13 mouse cellular contexts compared by ENCODE assay signal in the genomic region with DNA sequence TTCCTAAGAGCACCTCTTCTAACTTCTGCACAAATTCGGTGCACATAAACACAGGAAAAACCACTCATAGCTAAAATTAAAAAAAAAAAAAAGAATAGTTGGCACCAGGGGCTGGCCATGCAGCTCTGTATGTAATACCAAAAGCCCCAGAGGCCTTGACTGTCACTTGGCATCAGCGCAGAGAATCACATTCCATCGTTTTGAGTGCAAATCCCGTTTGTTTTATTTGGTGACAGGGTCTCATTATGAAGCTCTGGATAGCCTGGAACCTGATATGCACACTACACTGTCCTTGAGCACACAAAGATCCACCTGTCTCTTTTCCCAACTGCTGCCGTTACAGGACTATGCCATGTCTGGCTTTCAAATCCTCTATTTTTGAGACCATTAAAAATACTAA. TPM values are rescaled to one million over a fixed set of nuclear protein-coding genes. Genes with fewer than 3 reads are reported as not detected.
DNase-seq lines count a peak whose midpoint lies in the region; ATAC-seq and TF ChIP-seq lines count a peak whose summit lies in the region.
"Had no signal": no experiment of that assay in that cellular context is flagged by ENCODE, and none has a peak within 500 bp of the region (broad histone marks: within the 10 kb centered on the region; RNA-seq: fewer than 3 reads in every experiment).

No protein-coding gene starts in this region.

- no peak overlapping the region for H3K4me2 ChIP-seq in forebrain, embryonic 12.5 days
- H3K4me2 ChIP-seq in forebrain, embryonic 11.5 days (ENCODE audit: low read depth, low read length, severe bottlenecking): no peak overlapping the region
- peak overlapping the region; percentile 63 for H3K4me2 ChIP-seq in midbrain, embryonic 15.5 days
- H3K4me2 ChIP-seq: heart, embryonic 11.5 days had no signal

- H3K9me3 ChIP-seq in forebrain, embryonic 12.5 days: no peaks in the 10 kb centered on the region
- no peaks in the 10 kb centered on the region for H3K9me3 ChIP-seq in forebrain, embryonic 11.5 days (ENCODE audit: control insufficient read depth, low read length)
- no peaks in the 10 kb centered on the region for H3K9me3 ChIP-seq in midbrain, embryonic 15.5 days

- TF ChIP-seq CTCF in kidney, adult 2 months (conservative IDR thresholded peaks at IDR 0.05; ENCODE audit: insufficient read depth, insufficient read length, low read depth, low read length): no peak

- H3K27me3 ChIP-seq in forebrain, embryonic 12.5 days: no peaks in the 10 kb centered on the region
- H3K27me3 ChIP-seq in forebrain, embryonic 11.5 days (ENCODE audit: control insufficient read depth, insufficient read depth, low read length): no peaks in the 10 kb centered on the region
- H3K27me3 ChIP-seq in midbrain, embryonic 15.5 days (replicated peaks): no peaks in the 10 kb centered on the region
- no peaks in the 10 kb centered on the region; the same call in 1 of the 2 replicates for H3K27me3 ChIP-seq in kidney, adult 2 months (replicated peaks; ENCODE audit: control insufficient read depth, insufficient read depth, low read length)

- no peak for TF ChIP-seq POLR2A in kidney, adult 2 months (IDR thresholded peaks at IDR 0.05; ENCODE audit: low read depth, low read length)

- peak overlapping the region; percentile 53; the same call in 1 of the 2 replicates for H3K27ac ChIP-seq in forebrain, embryonic 12.5 days
- H3K27ac ChIP-seq in forebrain, embryonic 11.5 days (ENCODE audit: low read depth, low read length): no peak overlapping the region
- peak overlapping the region; percentile 97 for H3K27ac ChIP-seq in midbrain, embryonic 15.5 days
- no peak overlapping the region for H3K27ac ChIP-seq in kidney, adult 2 months (ENCODE audit: insufficient read depth, low read depth, low read length)
- H3K27ac ChIP-seq: liver, embryonic 14.5 days had no signal

- peaks cover 38% of the 10 kb centered on the region for H3K4me1 ChIP-seq in forebrain, embryonic 12.5 days
- H3K4me1 ChIP-seq in forebrain, embryonic 11.5 days (replicated peaks; ENCODE audit: control insufficient read depth, insufficient read depth, low read length): peaks cover 4% of the 10 kb centered on the region; the same call in 1 of the 2 replicates
- H3K4me1 ChIP-seq in midbrain, embryonic 15.5 days: peaks cover 33% of the 10 kb centered on the region
- H3K4me1 ChIP-seq in kidney, adult 2 months (ENCODE audit: control insufficient read depth, insufficient read depth, low read length): peaks cover 12% of the 10 kb centered on the region; the same call in 1 of the 2 replicates

- H3K4me3 ChIP-seq in forebrain, embryonic 12.5 days (replicated peaks): no peak overlapping the region
- H3K4me3 ChIP-seq in forebrain, embryonic 11.5 days (ENCODE audit: low read depth, low read length): no peak overlapping the region
- H3K4me3 ChIP-seq in midbrain, embryonic 15.5 days: peak overlapping the region; percentile 69
- no peak overlapping the region for H3K4me3 ChIP-seq in kidney, adult 2 months (ENCODE audit: insufficient read depth, low read depth, low read length)

- H3K36me3 ChIP-seq in forebrain, embryonic 12.5 days (replicated peaks): no peaks in the 10 kb centered on the region
- no peaks in the 10 kb centered on the region for H3K36me3 ChIP-seq in forebrain, embryonic 11.5 days (ENCODE audit: control insufficient read depth, insufficient read depth, low read length)
- no peaks in the 10 kb centered on the region for H3K36me3 ChIP-seq in midbrain, embryonic 15.5 days (replicated peaks)
- no peaks in the 10 kb centered on the region for H3K36me3 ChIP-seq in kidney, adult 2 months (ENCODE audit: control insufficient read depth, insufficient read depth, low read length)

- ATAC-seq in forebrain, embryonic 12.5 days (ENCODE audit: low FRiP score): no peak
- ATAC-seq in forebrain, embryonic 11.5 days (replicated peaks; ENCODE audit: low FRiP score): no peak
- ATAC-seq in midbrain, embryonic 15.5 days (replicated peaks): no peak
- ATAC-seq: lung, postnatal 0 days had no signal

- 71% methylated on average over 5 of the region's 5 CpGs for WGBS in forebrain, embryonic 12.5 days
- 75% methylated on average over 5 of the region's 5 CpGs for WGBS in forebrain, embryonic 11.5 days
- WGBS in midbrain, embryonic 15.5 days: 45% methylated on average over 5 of the region's 5 CpGs
- WGBS in kidney, adult 2 months: 83% methylated on average over 5 of the region's 5 CpGs

- no peak for DNase-seq in forebrain, embryonic 11.5 days (ENCODE audit: low spot score)
- DNase-seq in retina, postnatal 1 day: peak; percentile 25
- no peak for DNase-seq in retina, embryonic 14.5 days (ENCODE audit: low spot score)
- DNase-seq in kidney, adult 2 months: no peak
- DNase-seq in adrenal gland, postnatal 14 days: no peak
- DNase-seq: gastrocnemius, postnatal 36 days; heart, postnatal 36 days; kidney, adult 18-20 months had no signal

- no peak overlapping the region for H3K9ac ChIP-seq in forebrain, embryonic 12.5 days
- H3K9ac ChIP-seq in forebrain, embryonic 11.5 days (ENCODE audit: low read length): no peak overlapping the region; the same call in 1 of the 2 replicates
- peak overlapping the region; percentile 95 for H3K9ac ChIP-seq in midbrain, embryonic 15.5 days
- H3K9ac ChIP-seq: liver, embryonic 14.5 days had no signal

RNA-seq across cellular contexts. Expression of a gene that starts 2.5 kb away (rescaled TPM):
- polyA plus RNA-seq in forebrain, embryonic 12.5 days (2016; fragmentation: Nextera tagmentation; extraction: Ambion mirVana): 185 and 187 TPM in 2 replicates
- 84.9 and 93.6 TPM in 2 replicates for polyA plus RNA-seq in forebrain, embryonic 11.5 days (2014; fragmentation: Nextera tagmentation; extraction: Ambion mirVana)
- 311 and 338 TPM in 2 replicates for polyA plus RNA-seq in midbrain, embryonic 15.5 days (2015; fragmentation: Nextera tagmentation; extraction: Ambion mirVana)
- polyA plus RNA-seq in kidney, adult 2 months (2012; rRNA removed): 3.0 and 5.3 TPM in 2 replicates
- total RNA-seq in adrenal gland, postnatal 14 days (2021): 16.4 and 23.5 TPM in 2 replicates

RNA-seq across cellular contexts. Expression of a gene that starts 3.3 kb away (rescaled TPM):
- 91.9 and 92.9 TPM in 2 replicates for polyA plus RNA-seq in forebrain, embryonic 12.5 days (2016; fragmentation: Nextera tagmentation; extraction: Ambion mirVana)
- 52.9 and 54.1 TPM in 2 replicates for polyA plus RNA-seq in forebrain, embryonic 11.5 days (2014; fragmentation: Nextera tagmentation; extraction: Ambion mirVana)
- polyA plus RNA-seq in midbrain, embryonic 15.5 days (2015; fragmentation: Nextera tagmentation; extraction: Ambion mirVana): 119 and 121 TPM in 2 replicates
- polyA plus RNA-seq in kidney, adult 2 months (2012; rRNA removed): 29.0 and 29.5 TPM in 2 replicates
- total RNA-seq in adrenal gland, postnatal 14 days (2021): 24.4 and 26.8 TPM in 2 replicates

RNA-seq across cellular contexts. Expression of a gene that starts 3.3 kb away (rescaled TPM):
- 0.89 and 1.0 TPM in 2 replicates for polyA plus RNA-seq in forebrain, embryonic 12.5 days (2016; fragmentation: Nextera tagmentation; extraction: Ambion mirVana)
- 0.21 and 0.75 TPM in 2 replicates for polyA plus RNA-seq in forebrain, embryonic 11.5 days (2014; fragmentation: Nextera tagmentation; extraction: Ambion mirVana)
- polyA plus RNA-seq in midbrain, embryonic 15.5 days (2015; fragmentation: Nextera tagmentation; extraction: Ambion mirVana): 1.5 and 2.0 TPM in 2 replicates
- polyA plus RNA-seq in kidney, adult 2 months (2012; rRNA removed): 0.34 and 0.48 TPM in 2 replicates
- total RNA-seq in adrenal gland, postnatal 14 days (2021): 0.11 TPM in 1 of 2 replicates, not detected in the other

RNA-seq across cellular contexts. Expression of a gene that starts 12.5 kb away (rescaled TPM):
- polyA plus RNA-seq in forebrain, embryonic 12.5 days (2016; fragmentation: Nextera tagmentation; extraction: Ambion mirVana): 403 and 431 TPM in 2 replicates
- polyA plus RNA-seq in forebrain, embryonic 11.5 days (2014; fragmentation: Nextera tagmentation; extraction: Ambion mirVana): 386 and 426 TPM in 2 replicates
- 626 and 662 TPM in 2 replicates for polyA plus RNA-seq in midbrain, embryonic 15.5 days (2015; fragmentation: Nextera tagmentation; extraction: Ambion mirVana)
- polyA plus RNA-seq in kidney, adult 2 months (2012; rRNA removed): 251 and 307 TPM in 2 replicates
- total RNA-seq in adrenal gland, postnatal 14 days (2021): 147 and 153 TPM in 2 replicates

RNA-seq across cellular contexts. Expression of a gene that starts 26.7 kb away (rescaled TPM):
- polyA plus RNA-seq in forebrain, embryonic 12.5 days (2016; fragmentation: Nextera tagmentation; extraction: Ambion mirVana): 19.2 and 20.9 TPM in 2 replicates
- 17.3 and 20.5 TPM in 2 replicates for polyA plus RNA-seq in forebrain, embryonic 11.5 days (2014; fragmentation: Nextera tagmentation; extraction: Ambion mirVana)
- polyA plus RNA-seq in midbrain, embryonic 15.5 days (2015; fragmentation: Nextera tagmentation; extraction: Ambion mirVana): 22.1 and 24.1 TPM in 2 replicates
- polyA plus RNA-seq in kidney, adult 2 months (2012; rRNA removed): 19.4 and 20.7 TPM in 2 replicates
- 25.5 and 29.9 TPM in 2 replicates for total RNA-seq in adrenal gland, postnatal 14 days (2021)

Comparison
In these comparisons a context has a peak if more than half of its experiments do, and no peak if none do; other contexts are left out.
1. H3K27ac ChIP-seq: peak in forebrain, embryonic 12.5 days (single experiment) and midbrain, embryonic 15.5 days (single experiment); none in forebrain, embryonic 11.5 days (single experiment) and kidney, adult 2 months (single experiment).
2. RNA of a gene that starts 2.5 kb away (polyA plus RNA-seq): 311 to 338 TPM in midbrain, embryonic 15.5 days, 185 to 187 TPM in forebrain, embryonic 12.5 days and 84.9 to 93.6 TPM in forebrain, embryonic 11.5 days; 3.0 to 5.3 TPM in kidney, adult 2 months; every median in the first group is over 10 times any median in the second.